Mouse (Mus musculus): ENCODE data around the gene Lrrc58. TPM values are rescaled to one million over a fixed set of nuclear protein-coding genes. Genes with fewer than 3 reads are reported as not detected.

Lrrc58 gene
- total RNA-seq (2021) (100 to 1,000 TPM; 134 to 204 TPM), polyA plus RNA-seq (2012; rRNA removed) (29.0 and 30.5 TPM in 2 replicates)
- long read RNA-seq, full-length matches to known transcripts: 3 of 8 reads
- long read RNA-seq, partial matches to known transcripts: 0 of 8 reads
- long read RNA-seq, other reads (novel, unspliced or antisense): 5 of 8 reads

- DNase-seq: peak; percentile 94
These were observed at the start of gene Lrrc58 for GRCm38 (mm10) chr16:37867791-37868505. Gene Lrrc58, plus strand, starts transcription at chr16:37868389.

- DNase-seq: no peak
These were observed 44.2 kb upstream of the Lrrc58 start for GRCm38 (mm10) chr16:37823949-37824348.

GRCm38 (mm10) chr16:37824778-37825505 is 43.2 kb upstream of the Lrrc58 start:
- DNase-seq: no peak

GRCm38 (mm10) chr16:37826286-37826685 is 41.9 kb upstream of the Lrrc58 start:
- DNase-seq: no peak

- no peak for DNase-seq
These were observed 37.1 kb upstream of the Lrrc58 start for GRCm38 (mm10) chr16:37831041-37831440.

- DNase-seq: no peak
These were observed 30.6 kb upstream of the Lrrc58 start for GRCm38 (mm10) chr16:37837571-37837970.

- no peak for DNase-seq
These were observed 25.8 kb upstream of the Lrrc58 start for GRCm38 (mm10) chr16:37842439-37842838.

- no peak for DNase-seq
These were observed 24.4 kb upstream of the Lrrc58 start for GRCm38 (mm10) chr16:37843740-37844139.

GRCm38 (mm10) chr16:37845202-37845925 is 22.8 kb upstream of the Lrrc58 start:
- peak; percentile 54 for DNase-seq

- DNase-seq: no peak
These were observed 21.1 kb upstream of the Lrrc58 start for GRCm38 (mm10) chr16:37847081-37847480.

GRCm38 (mm10) chr16:37851366-37851765 is 16.8 kb upstream of the Lrrc58 start:
- peak; percentile 53 for DNase-seq

- DNase-seq: peak; percentile 44
These were observed 14.9 kb upstream of the Lrrc58 start for GRCm38 (mm10) chr16:37853279-37853678.

- DNase-seq: no peak
These were observed 14.1 kb upstream of the Lrrc58 start for GRCm38 (mm10) chr16:37854054-37854453.

- DNase-seq: no peak
These were observed 13.6 kb upstream of the Lrrc58 start for GRCm38 (mm10) chr16:37854593-37854992.

- no peak for DNase-seq
These were observed 12.6 kb upstream of the Lrrc58 start for GRCm38 (mm10) chr16:37855583-37855982.

- peak; percentile 42 for DNase-seq
These were observed 11.9 kb upstream of the Lrrc58 start for GRCm38 (mm10) chr16:37856327-37856726.

GRCm38 (mm10) chr16:37857495-37857894 is 10.7 kb upstream of the Lrrc58 start:
- no peak for DNase-seq

GRCm38 (mm10) chr16:37860213-37860612 is 8.0 kb upstream of the Lrrc58 start:
- DNase-seq: no peak

- DNase-seq: no peak
These were observed 7.2 kb upstream of the Lrrc58 start, which contains the start of gene Gm36028 for GRCm38 (mm10) chr16:37861029-37861428. Gene Gm36028, minus strand, starts transcription at chr16:37861146.

GRCm38 (mm10) chr16:37863876-37864275 is 4.3 kb upstream of the Lrrc58 start:
- no peak for DNase-seq

- no peak for DNase-seq
These were observed 2.3 kb upstream of the Lrrc58 start for GRCm38 (mm10) chr16:37865841-37866240.
